Mouse (Mus musculus) forebrain, embryonic 10.5 days (tissue): ENCODE measurements around the gene Clca2. TPM values are rescaled to one million over a fixed set of nuclear protein-coding genes. Genes with fewer than 3 reads are reported as not detected.
"Not testable (repeated sequence)": the region's sequence is repeated elsewhere in the genome, so short reads cannot be mapped to it uniquely, and the experiment has no call there.

Experiments
- DNase-seq: peaks from one replicate; pipeline ENCODE4 v3.0.0-alpha.2; 2017; ENCODE audit warnings: low spot score; ENCODE audit errors: extremely low spot score
- H3K27ac ChIP-seq: fragments of 300-500 bp; sonication (generic); 2 replicates; pipeline ENCODE4 v1.5.1; 2016; ENCODE audit warnings: mild to moderate bottlenecking
- H3K27me3 ChIP-seq: fragments of 300-500 bp; sonication (generic); 2 replicates; pipeline ENCODE4 v1.6.1; 2016; ENCODE audit warnings: mild to moderate bottlenecking; ENCODE audit not compliant: poor library complexity, severe bottlenecking
- H3K36me3 ChIP-seq: fragments of 300-500 bp; sonication (generic); replicated peaks from 2 replicates; pipeline ENCODE4 v1.6.1; 2016; ENCODE audit warnings: mild to moderate bottlenecking, moderate library complexity
- H3K4me1 ChIP-seq: fragments of 300-500 bp; sonication (generic); 2 replicates; pipeline ENCODE4 v1.6.1; 2016
- H3K4me3 ChIP-seq: fragments of 300-500 bp; sonication (generic); 2 replicates; pipeline ENCODE4 v1.5.1; 2016; ENCODE audit warnings: mild to moderate bottlenecking, moderate library complexity
- H3K9me3 ChIP-seq: fragments of 300-500 bp; sonication (generic); 2 replicates; pipeline ENCODE4 v1.6.1; 2016; ENCODE audit warnings: mild to moderate bottlenecking, moderate library complexity
- WGBS: fragments of 180-500 bp; shearing (Covaris S2); methylation state at CpG from one replicate; pipeline ENCODE4 v1.1.7; 2016; 5-methylcytosine and 5-hydroxymethylcytosine counted together
- polyA plus RNA-seq: library from polyadenylated mRNA; unstranded; fragments of >200 nt; fragmentation: Nextera tagmentation; extraction: Ambion mirVana; gene quantifications from 2 replicates; pipeline ENCODE4 v1.2.1, GENCODE M21; 2016

The Clca2 gene
- polyA plus RNA-seq, 1 experiment from 2014 or later, result 0.10 TPM

DNA sequence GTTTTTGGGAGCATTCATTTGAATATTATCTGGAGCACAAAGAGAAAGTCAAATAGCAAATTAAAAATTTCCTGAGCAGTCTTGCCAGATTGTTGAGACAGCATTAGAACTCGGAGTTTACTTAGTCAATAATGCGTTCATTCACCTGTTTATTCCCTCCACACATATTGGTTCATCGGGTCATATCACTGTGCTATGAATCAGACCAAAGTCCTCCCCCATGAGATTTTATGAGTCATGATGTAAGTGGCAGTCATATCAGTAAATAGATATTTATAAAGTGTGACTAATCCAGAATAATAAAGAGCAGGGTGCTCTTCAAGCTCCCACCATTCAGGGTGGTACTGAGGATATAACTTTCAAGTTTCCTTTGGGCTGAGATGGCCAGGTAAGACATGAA is 26.9 kb downstream of the Clca2 start:
- no peak overlapping the region for H3K27ac ChIP-seq
- whole genome bisulfite sequencing, result 92% methylated on average over 3 of the region's 3 CpGs

GRCm38 (mm10) chr3:145068964-145069363 is 30.3 kb downstream of the Clca2 start:
- no peaks in the 10 kb centered on the region for H3K4me1 ChIP-seq
- 85% methylated on average over 4 of the region's 4 CpGs for WGBS
- no peaks in the 10 kb centered on the region for H3K36me3 ChIP-seq
- no peak overlapping the region for H3K4me3 ChIP-seq
- H3K27me3 ChIP-seq, result no peaks in the 10 kb centered on the region
- H3K27ac ChIP-seq, result no peak overlapping the region
- DNase-seq, result no peak
- no peaks in the 10 kb centered on the region for H3K9me3 ChIP-seq

More for the DNA sequence above, 26.9 kb downstream of the Clca2 start:
- no peak for DNase-seq
- Histone ChIP-seq H3K4me3 (no peak overlapping the region), H3K27me3 (no peaks in the 10 kb centered on the region), H3K36me3 (no peaks in the 10 kb centered on the region), H3K9me3 (no peaks in the 10 kb centered on the region), H3K4me1 (no peaks in the 10 kb centered on the region)

DNA sequence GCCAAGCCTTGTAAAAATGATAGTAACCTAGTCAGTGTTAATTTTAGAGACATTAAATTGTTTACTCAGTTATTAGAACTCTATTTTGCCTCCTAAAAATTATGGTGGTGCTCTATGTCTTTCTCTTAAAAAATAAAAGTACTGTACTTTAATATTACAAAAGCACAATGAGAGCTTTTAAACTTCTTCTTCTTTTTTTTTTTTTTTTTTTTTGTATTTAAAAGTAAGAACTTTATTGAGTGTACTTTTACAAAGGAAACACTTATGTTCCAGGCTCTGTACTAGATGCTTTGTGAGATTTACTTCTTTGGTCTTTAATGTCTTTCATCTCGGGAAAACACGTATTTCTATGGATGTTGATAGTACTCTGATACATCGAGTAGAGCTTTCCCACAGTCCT is 44.1 kb downstream of the Clca2 start:
- H3K27me3 ChIP-seq, H3K4me3 ChIP-seq, H3K4me1 ChIP-seq, H3K9me3 ChIP-seq, H3K36me3 ChIP-seq, DNase-seq, H3K27ac ChIP-seq: not testable (repeated sequence)
- 90% methylated on average over 3 of the region's 3 CpGs for WGBS

- no peaks in the 10 kb centered on the region for H3K36me3 ChIP-seq
- H3K9me3 ChIP-seq, result no peaks in the 10 kb centered on the region
- WGBS, result 84% methylated on average over 3 of the region's 3 CpGs
- H3K4me1 ChIP-seq, result no peaks in the 10 kb centered on the region
- H3K4me3 ChIP-seq, result no peak overlapping the region
- no peaks in the 10 kb centered on the region for H3K27me3 ChIP-seq
- no peak for DNase-seq
- H3K27ac ChIP-seq, result no peak overlapping the region
Measured at GRCm38 (mm10) chr3:145049820-145050219, 49.4 kb downstream of the Clca2 start.

GRCm38 (mm10) chr3:145038813-145039212 is 60.4 kb downstream of the Clca2 start:
- H3K27me3 ChIP-seq, result no peaks in the 10 kb centered on the region
- H3K27ac ChIP-seq, result no peak overlapping the region
- H3K4me1 ChIP-seq, result no peaks in the 10 kb centered on the region
- no peaks in the 10 kb centered on the region for H3K9me3 ChIP-seq
- no peaks in the 10 kb centered on the region for H3K36me3 ChIP-seq
- 83% methylated on average over 3 of the region's 3 CpGs for WGBS
- no peak for DNase-seq
- H3K4me3 ChIP-seq, result no peak overlapping the region

DNA sequence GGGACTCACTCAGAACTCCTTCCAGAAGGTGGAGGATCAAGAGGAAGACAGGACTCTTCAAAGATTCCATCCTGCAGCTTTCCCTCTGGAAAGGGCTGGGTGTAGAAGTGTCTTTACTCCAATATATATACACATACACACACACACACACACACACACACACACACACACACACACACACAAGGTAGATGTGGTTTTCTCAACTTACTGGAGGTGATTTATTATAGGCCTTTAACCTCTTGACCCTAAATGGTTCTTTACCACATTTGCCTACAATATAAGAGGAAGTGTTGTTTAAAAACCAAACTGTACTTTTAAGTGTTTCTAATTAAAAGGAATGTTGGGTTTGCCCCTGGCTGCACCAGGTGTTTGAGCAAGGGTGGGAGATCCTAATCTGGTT is 66.6 kb downstream of the Clca2 start, which contains the start of gene Clca1:
Clca1 (minus strand) TSS at position 101 of the 400 bp plus-strand sequence.
- no peaks in the 10 kb centered on the region for H3K36me3 ChIP-seq
- H3K4me1 ChIP-seq, result no peaks in the 10 kb centered on the region
- H3K27ac ChIP-seq, result no peak within 1 kb of the TSS
- H3K4me3 ChIP-seq, result no peak within 1 kb of the TSS
- no peaks in the 10 kb centered on the region for H3K9me3 ChIP-seq
- DNase-seq, result no peak
- H3K27me3 ChIP-seq, result no peaks in the 10 kb centered on the region

- Histone ChIP-seq H3K27me3 (no peaks in the 10 kb centered on the region), H3K27ac (no peak overlapping the region), H3K36me3 (no peaks in the 10 kb centered on the region), H3K9me3 (no peaks in the 10 kb centered on the region), H3K4me1 (no peaks in the 10 kb centered on the region), H3K4me3 (no peak overlapping the region)
- 79% methylated on average over 3 of the region's 3 CpGs for WGBS
- no peak for DNase-seq
Measured at GRCm38 (mm10) chr3:145028036-145028435, 71.2 kb downstream of the Clca2 start.

GRCm38 (mm10) chr3:145026750-145027149 is 72.5 kb downstream of the Clca2 start:
- WGBS, result 28% methylated on average over 3 of the region's 3 CpGs
- DNase-seq, result peak; percentile 38
- Histone ChIP-seq H3K27me3 (no peaks in the 10 kb centered on the region), H3K4me1 (no peaks in the 10 kb centered on the region), H3K27ac (no peak overlapping the region), H3K36me3 (no peaks in the 10 kb centered on the region), H3K4me3 (no peak overlapping the region), H3K9me3 (no peaks in the 10 kb centered on the region)

Other genes with a start within 250 kb of the Clca2 start
- gene Clca4b, start 166.9 kb downstream of the Clca2 start, polyA plus RNA-seq, result not detected in 2 replicates
- gene Clca4a, start 124.4 kb downstream of the Clca2 start, polyA plus RNA-seq, result 0.05 TPM in 1 of 2 replicates, not detected in the other
- not detected in 2 replicates for gene Clca1, start 66.7 kb downstream of the Clca2 start, polyA plus RNA-seq
- gene Odf2l, start 19.1 kb upstream of the Clca2 start, polyA plus RNA-seq, result 21.6 and 26.0 TPM in 2 replicates
- 0.63 and 0.67 TPM in 2 replicates for gene Col24a1, start 193.0 kb upstream of the Clca2 start, polyA plus RNA-seq